Mouse (Mus musculus) stomach, postnatal 0 days (tissue): ENCODE measurements around the gene Ergic1.

Experiments
- CTCF ChIP-seq: IDR thresholded peaks from 2 replicates; pipeline ENCODE4 v1.5.1; 2016; ENCODE audit warnings: antibody characterized with exemption, low read depth, mild to moderate bottlenecking, moderate library complexity
- EP300 ChIP-seq: optimal IDR thresholded peaks from 2 replicates; pipeline ENCODE3; 2016; ENCODE audit warnings: antibody characterized with exemption

DNA sequence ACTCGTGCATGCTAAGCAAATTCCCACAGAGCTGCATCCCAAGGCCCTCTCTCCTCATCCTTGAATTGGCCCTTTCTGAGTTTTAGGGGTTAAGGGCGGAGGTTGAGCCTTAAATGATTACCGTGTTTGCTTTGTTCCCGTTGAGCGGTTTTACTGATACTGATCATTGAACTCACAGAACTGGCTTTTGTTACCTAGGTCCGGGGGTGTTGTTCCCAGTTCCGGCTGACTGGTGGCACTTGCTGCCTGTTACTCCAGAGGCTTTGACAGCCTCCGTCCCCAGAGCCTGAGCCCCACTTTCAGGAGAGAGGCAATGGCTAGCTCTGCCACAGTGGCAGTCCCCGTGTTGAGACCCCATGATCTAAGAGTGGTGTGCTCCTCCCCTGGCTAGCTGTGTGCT, 3.1 kb downstream of the Ergic1 start:
- TF ChIP-seq CTCF (no peak; the same call in 1 of the 2 replicates), EP300 (no peak)
